Comparison of ENCODE assay signal across 9 mouse cellular contexts in the genomic region with DNA sequence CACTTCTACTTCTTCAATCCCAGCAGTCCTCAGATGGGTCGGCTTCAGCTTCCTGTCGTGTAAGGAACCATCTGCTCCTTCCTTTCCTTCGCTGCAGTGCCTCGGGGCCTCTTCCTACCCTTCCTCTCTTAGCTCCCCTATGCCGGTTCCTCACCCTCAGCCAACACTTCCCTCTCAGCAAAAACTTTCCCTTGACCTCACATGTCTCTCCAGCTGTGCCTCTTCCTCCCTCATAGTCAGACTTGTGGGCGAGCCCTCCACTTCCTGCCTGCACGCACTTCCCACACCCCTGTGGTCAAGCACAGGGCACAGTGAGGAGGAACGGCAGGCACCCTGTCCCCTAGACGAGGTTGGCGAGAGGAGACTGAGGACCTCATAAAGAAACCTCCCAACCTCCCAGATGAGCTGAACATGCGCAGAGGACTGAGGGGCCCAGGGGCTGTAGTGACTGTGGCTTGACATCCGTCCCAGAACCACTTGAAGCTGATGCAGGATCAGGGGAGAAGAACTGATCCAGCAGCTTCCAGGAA. TPM values are rescaled to one million over a fixed set of nuclear protein-coding genes. Genes with fewer than 3 reads are reported as not detected.
DNase-seq lines count a peak whose midpoint lies in the region; ATAC-seq and TF ChIP-seq lines count a peak whose summit lies in the region.
"Had no signal": no experiment of that assay in that cellular context is flagged by ENCODE, and none has a peak within 500 bp of the region (broad histone marks: within the 10 kb centered on the region; RNA-seq: fewer than 3 reads in every experiment).

No protein-coding gene starts in this region.

- no peak overlapping the region for H3K4me3 ChIP-seq in intestine, embryonic 14.5 days (ENCODE audit: low read depth, low read length)
- no peak overlapping the region for H3K4me3 ChIP-seq in intestine, postnatal 0 days (ENCODE audit: low read depth, low read length)
- H3K4me3 ChIP-seq in liver, embryonic 11.5 days (ENCODE audit: low read depth, low read length), result no peak overlapping the region
- H3K4me3 ChIP-seq in small intestine, adult 2 months (ENCODE audit: low read depth, low read length), result no peak overlapping the region

- peaks cover 18% of the 10 kb centered on the region for H3K4me1 ChIP-seq in intestine, embryonic 14.5 days (replicated peaks; ENCODE audit: control insufficient read depth, insufficient read depth, low read length)
- H3K4me1 ChIP-seq in intestine, postnatal 0 days (replicated peaks; ENCODE audit: control insufficient read depth, insufficient read depth, low read length), result peaks cover 3% of the 10 kb centered on the region; the same call in 1 of the 2 replicates
- peaks cover 33% of the 10 kb centered on the region for H3K4me1 ChIP-seq in liver, embryonic 11.5 days (replicated peaks; ENCODE audit: control insufficient read depth, insufficient read depth, low read length)
- H3K4me1 ChIP-seq in small intestine, adult 2 months (ENCODE audit: control insufficient read depth, insufficient read depth, insufficient read length, low read length), result no peaks in the 10 kb centered on the region; the same call in 1 of the 2 replicates

- WGBS in intestine, embryonic 14.5 days, result 44% methylated on average over 12 of the region's 12 CpGs
- WGBS in intestine, postnatal 0 days, result 59% methylated on average over 12 of the region's 12 CpGs
- WGBS in liver, embryonic 11.5 days, result 31% methylated on average over 12 of the region's 12 CpGs
- 69% methylated on average over 12 of the region's 12 CpGs for WGBS in small intestine, adult 2 months

- H3K9ac ChIP-seq in intestine, embryonic 14.5 days (ENCODE audit: low read length), result no peak overlapping the region
- H3K9ac ChIP-seq in intestine, postnatal 0 days (ENCODE audit: low read depth, low read length), result no peak overlapping the region
- no peak overlapping the region for H3K9ac ChIP-seq in liver, embryonic 11.5 days (ENCODE audit: low read depth, low read length)

- H3K27ac ChIP-seq in intestine, embryonic 14.5 days (ENCODE audit: low read depth), result peak overlapping the region; percentile 75
- H3K27ac ChIP-seq in intestine, postnatal 0 days (ENCODE audit: low read depth, low read length), result no peak overlapping the region
- H3K27ac ChIP-seq in liver, embryonic 11.5 days (ENCODE audit: low read depth, low read length), result peak overlapping the region; percentile 70; the same call in 1 of the 2 replicates
- peak overlapping the region; percentile 17; the same call in 1 of the 2 replicates for H3K27ac ChIP-seq in small intestine, adult 2 months (ENCODE audit: insufficient read depth, low read depth, low read length)

- no peaks in the 10 kb centered on the region for H3K9me3 ChIP-seq in intestine, embryonic 14.5 days (ENCODE audit: control insufficient read depth, low read length)
- H3K9me3 ChIP-seq in intestine, postnatal 0 days (ENCODE audit: control insufficient read depth), result no peaks in the 10 kb centered on the region
- no peaks in the 10 kb centered on the region for H3K9me3 ChIP-seq in liver, embryonic 11.5 days (ENCODE audit: control insufficient read depth, low read length)

- no peaks in the 10 kb centered on the region for H3K27me3 ChIP-seq in intestine, embryonic 14.5 days (replicated peaks; ENCODE audit: control insufficient read depth, insufficient read depth, low read length)
- H3K27me3 ChIP-seq in intestine, postnatal 0 days (replicated peaks; ENCODE audit: control insufficient read depth, insufficient read depth, low read length), result no peaks in the 10 kb centered on the region
- H3K27me3 ChIP-seq in liver, embryonic 11.5 days (replicated peaks; ENCODE audit: control insufficient read depth, insufficient read depth, low read length), result no peaks in the 10 kb centered on the region
- no peaks in the 10 kb centered on the region for H3K27me3 ChIP-seq in small intestine, adult 2 months (ENCODE audit: control insufficient read depth, insufficient read depth, low read length)
- H3K27me3 ChIP-seq: Patski had no signal

- no peak overlapping the region for H3K4me2 ChIP-seq in intestine, embryonic 14.5 days (ENCODE audit: low read length)
- H3K4me2 ChIP-seq in intestine, postnatal 0 days (replicated peaks; ENCODE audit: low read depth), result no peak overlapping the region
- peak overlapping the region; percentile 39; the same call in 1 of the 2 replicates for H3K4me2 ChIP-seq in liver, embryonic 11.5 days

- no peak for ATAC-seq in intestine, embryonic 14.5 days (replicated peaks; ENCODE audit: low FRiP score, low TSS enrichment, low read depth)
- no peak for ATAC-seq in intestine, postnatal 0 days
- peak; percentile 60 for ATAC-seq in liver, embryonic 11.5 days (replicated peaks; ENCODE audit: low FRiP score)
- ATAC-seq: Patski had no signal

- no peaks in the 10 kb centered on the region for H3K36me3 ChIP-seq in intestine, embryonic 14.5 days (ENCODE audit: control insufficient read depth, insufficient read depth, low read length)
- H3K36me3 ChIP-seq in intestine, postnatal 0 days (ENCODE audit: control insufficient read depth, insufficient read depth), result no peaks in the 10 kb centered on the region
- no peaks in the 10 kb centered on the region for H3K36me3 ChIP-seq in liver, embryonic 11.5 days (ENCODE audit: control insufficient read depth, insufficient read depth, low read length)
- no peaks in the 10 kb centered on the region for H3K36me3 ChIP-seq in small intestine, adult 2 months (ENCODE audit: control insufficient read depth, insufficient read depth, low read length)

- no peak for DNase-seq in intestine, embryonic 14.5 days (ENCODE audit: low spot score)
- peak; percentile 65 for DNase-seq in heart, adult 8-10 months (ENCODE audit: low spot score)
- DNase-seq in liver, embryonic 11.5 days (ENCODE audit: low spot score), result no peak
- DNase-seq in layer of hippocampus, postnatal 14 days (ENCODE audit: low spot score in 2 of 2), result no peak
- no peak for DNase-seq in urinary bladder, postnatal 36 days (ENCODE audit: low spot score in 2 of 2)
- DNase-seq in adipocyte (ENCODE audit: low spot score), result no peak

- TF ChIP-seq CTCF in intestine, postnatal 0 days (IDR thresholded peaks at IDR 0.05; ENCODE audit: low read depth), result no peak
- TF ChIP-seq CTCF in small intestine, adult 2 months (IDR thresholded peaks at IDR 0.05; ENCODE audit: extremely low read depth, insufficient read length, insufficient replicate concordance, low read depth, low read length), result no peak

- TF ChIP-seq POLR2A in small intestine, adult 2 months (IDR thresholded peaks at IDR 0.05; ENCODE audit: low read depth, low read length), result no peak

RNA-seq across cellular contexts. Expression of a gene that starts 18.6 kb away (rescaled TPM):
- polyA plus RNA-seq in intestine, embryonic 14.5 days (2014; fragmentation: Nextera tagmentation; extraction: Ambion mirVana), result 12.9 and 14.2 TPM in 2 replicates
- 2.0 and 2.5 TPM in 2 replicates for polyA plus RNA-seq in intestine, postnatal 0 days (2015; fragmentation: Nextera tagmentation; extraction: Ambion mirVana)
- 10 to 100 TPM; 25.0 to 36.6 (median 28.1) TPM for total RNA-seq in heart, adult 8-10 months (2022)
- polyA plus RNA-seq in liver, embryonic 11.5 days (2014; fragmentation: Nextera tagmentation; extraction: Ambion mirVana), result 4.5 and 5.4 TPM in 2 replicates
- 6.8 and 8.0 TPM in 2 replicates for polyA plus RNA-seq in small intestine, adult 2 months (2012; rRNA removed)
- 100 to 1,000 TPM; 113 to 117 TPM for total RNA-seq in layer of hippocampus, postnatal 14 days (2021)

RNA-seq across cellular contexts. Expression of a gene that starts 23.9 kb away (rescaled TPM):
- 11.1 and 11.9 TPM in 2 replicates for polyA plus RNA-seq in intestine, embryonic 14.5 days (2014; fragmentation: Nextera tagmentation; extraction: Ambion mirVana)
- 5.7 and 7.0 TPM in 2 replicates for polyA plus RNA-seq in intestine, postnatal 0 days (2015; fragmentation: Nextera tagmentation; extraction: Ambion mirVana)
- total RNA-seq in heart, adult 8-10 months (2022), result 1 to 10 TPM; 2.7 to 4.0 (median 3.3) TPM
- polyA plus RNA-seq in liver, embryonic 11.5 days (2014; fragmentation: Nextera tagmentation; extraction: Ambion mirVana), result 4.1 and 4.3 TPM in 2 replicates
- 19.4 and 27.8 TPM in 2 replicates for polyA plus RNA-seq in small intestine, adult 2 months (2012; rRNA removed)
- 1 to 10 TPM; 3.0 to 6.0 TPM for total RNA-seq in layer of hippocampus, postnatal 14 days (2021)
